Comparison of ENCODE assay signal across 16 mouse cellular contexts in genomic region chr11:107950211-107950610, GRCm38 (mm10). TPM values are rescaled to one million over a fixed set of nuclear protein-coding genes. Genes with fewer than 3 reads are reported as not detected.
A peak's percentile ranks its signal among the peaks of the same experiment; 100 is the strongest.
DNase-seq lines count a peak whose midpoint lies in the region; ATAC-seq and TF ChIP-seq lines count a peak whose summit lies in the region.
"Had no signal": no experiment of that assay in that cellular context is flagged by ENCODE, and none has a peak within 500 bp of the region (broad histone marks: within the 10 kb centered on the region; RNA-seq: fewer than 3 reads in every experiment).

No protein-coding gene starts in this region.

- no peak for TF ChIP-seq POLR2A in heart, adult 2 months (IDR thresholded peaks at IDR 0.05; ENCODE audit: insufficient read depth, low read depth, low read length)

- H3K4me1 ChIP-seq in heart, adult 2 months (ENCODE audit: control insufficient read depth, insufficient read depth, low read length): peaks cover 5% of the 10 kb centered on the region; the same call in 1 of the 2 replicates
- peaks cover 22% of the 10 kb centered on the region for H3K4me1 ChIP-seq in heart, embryonic 12.5 days (replicated peaks)

- TF ChIP-seq EP300 in heart, adult 2 months (IDR thresholded peaks at IDR 0.05; ENCODE audit: insufficient read depth, low read depth, low read length): no peak

- no peak overlapping the region for H3K4me3 ChIP-seq in heart, adult 2 months
- H3K4me3 ChIP-seq in heart, embryonic 12.5 days: no peak overlapping the region
- H3K4me3 ChIP-seq: hindbrain, embryonic 13.5 days had no signal

- no peak overlapping the region for H3K4me2 ChIP-seq in heart, embryonic 12.5 days
- H3K4me2 ChIP-seq: hindbrain, embryonic 13.5 days had no signal

- ATAC-seq in heart, embryonic 12.5 days (ENCODE audit: insufficient number of reproducible peaks, low FRiP score): no peak
- ATAC-seq: midbrain, embryonic 16.5 days; Patski had no signal

- no peaks in the 10 kb centered on the region for H3K9me3 ChIP-seq in heart, embryonic 12.5 days (replicated peaks)
- H3K9me3 ChIP-seq: hindbrain, embryonic 13.5 days had no signal

- TF ChIP-seq CTCF in heart, adult 2 months (IDR thresholded peaks at IDR 0.05): no peak

- peak overlapping the region; percentile 13; the same call in 1 of the 2 replicates for H3K27ac ChIP-seq in heart, adult 2 months
- no peak overlapping the region for H3K27ac ChIP-seq in heart, embryonic 12.5 days (ENCODE audit: poor library complexity, severe bottlenecking)
- H3K27ac ChIP-seq: hindbrain, embryonic 13.5 days had no signal

- H3K79me2 ChIP-seq in heart, adult 2 months (replicated peaks; ENCODE audit: control insufficient read depth, insufficient read depth, low read length): no peaks in the 10 kb centered on the region

- intact Hi-C loops in heart, adult 2 months (cut with DNase I): no loop called here
- intact Hi-C loops in heart, postnatal 10 days (cut with DNase I): no loop called here
- intact Hi-C loops in left cerebral cortex, postnatal 10 days (cut with DNase I): no loop called here

- WGBS in heart, adult 2 months: 26% methylated on average over 9 of the region's 9 CpGs
- WGBS in heart, embryonic 12.5 days: 41% methylated on average over 9 of the region's 9 CpGs

- H3K27me3 ChIP-seq in heart, adult 2 months (ENCODE audit: control insufficient read depth, insufficient read depth, low read length): no peaks in the 10 kb centered on the region
- H3K27me3 ChIP-seq in heart, embryonic 12.5 days (replicated peaks): no peaks in the 10 kb centered on the region
- H3K27me3 ChIP-seq: hindbrain, embryonic 13.5 days; Patski had no signal

- H3K36me3 ChIP-seq in heart, adult 2 months (ENCODE audit: control insufficient read depth, insufficient read depth, low read length): no peaks in the 10 kb centered on the region
- H3K36me3 ChIP-seq in heart, embryonic 12.5 days: peaks cover 51% of the 10 kb centered on the region

- no peak overlapping the region for H3K9ac ChIP-seq in heart, adult 2 months (ENCODE audit: low read depth, low read length)
- H3K9ac ChIP-seq in heart, embryonic 12.5 days: no peak overlapping the region
- H3K9ac ChIP-seq: hindbrain, embryonic 13.5 days had no signal

- DNase-seq in cerebellum, postnatal 10 days: peak; percentile 80 to 83
- DNase-seq in cerebellum, adult 11 months: no peak
- DNase-seq in heart, adult 2 months: peak; percentile 38 to 59
- DNase-seq in Muller cell, postnatal 12 days (ENCODE audit: inconsistent ontology term): peak; percentile 14
- DNase-seq in heart, postnatal 10 days: peak; percentile 21 to 43
- no peak for DNase-seq in left cerebral cortex, postnatal 10 days (ENCODE audit: extremely low spot score in 1 of 2, low spot score in 2 of 2)
- no peak for DNase-seq in right cerebral cortex, postnatal 4 days
- DNase-seq: cerebellum, adult 9-10 months; lung, adult 2 months; spleen, adult 18-20 months; thymus, postnatal 4 days had no signal

RNA-seq across cellular contexts. Expression of gene Cacng5, which starts 35.4 kb away (rescaled TPM):
- total RNA-seq in heart, adult 2 months (2021): not detected
- polyA plus RNA-seq in heart, adult 2 months (2012; rRNA removed): 0.03 and 0.06 TPM in 2 replicates
- not detected in 2 replicates for polyA plus RNA-seq in heart, embryonic 12.5 days (2016; fragmentation: Nextera tagmentation; extraction: Ambion mirVana)
- under 1 TPM; 0.12 to 0.14 TPM for total RNA-seq in heart, postnatal 10 days (2021)
- 10 to 100 TPM; 22.5 to 22.8 TPM for total RNA-seq in left cerebral cortex, postnatal 10 days (2021)
- total RNA-seq: megakaryocyte, adult 5-6 weeks had no signal
- polyA plus RNA-seq: Patski had no signal

Comparison
In these comparisons a context has a peak if more than half of its experiments do, and no peak if none do; other contexts are left out.
1. DNase-seq: peak in cerebellum, postnatal 10 days (2 of 2), heart, adult 2 months (2 of 2), Muller cell, postnatal 12 days (single experiment) and heart, postnatal 10 days (2 of 2); none in cerebellum, adult 11 months (single experiment), left cerebral cortex, postnatal 10 days (0 of 2) and right cerebral cortex, postnatal 4 days (single experiment).
2. RNA of gene Cacng5, which starts 35.4 kb away (total RNA-seq): 22.5 to 22.8 TPM in left cerebral cortex, postnatal 10 days; 0.12 to 0.14 TPM in heart, postnatal 10 days and not detected in heart, adult 2 months; every median in the first group is over 10 times any median in the second.